Mouse (Mus musculus): Measurements from ENCODE around the gene Creb3l2.
A peak's percentile ranks its signal among the peaks of the same experiment; 100 is the strongest.

Gene Creb3l2

GRCm38 (mm10) chr6:37325906-37326602 lies 115.9 kb downstream of the Creb3l2 start:
- DNase-seq (ENCODE audit: low spot score) = no peak

- DNase-seq (ENCODE audit: low spot score) = no peak
Measured at GRCm38 (mm10) chr6:37325076-37325475, 116.9 kb downstream of the Creb3l2 start.

- DNase-seq (ENCODE audit: low spot score) = no peak
Measured at GRCm38 (mm10) chr6:37322641-37323040, 119.3 kb downstream of the Creb3l2 start.

- peak; percentile 71 for DNase-seq (ENCODE audit: low spot score)
Measured at GRCm38 (mm10) chr6:37322088-37322487, 119.9 kb downstream of the Creb3l2 start.

GRCm38 (mm10) chr6:37317904-37318303 lies 124.0 kb downstream of the Creb3l2 start:
- DNase-seq (ENCODE audit: low spot score) = no peak

GRCm38 (mm10) chr6:37315440-37315839 lies 126.5 kb downstream of the Creb3l2 start:
- no peak for DNase-seq (ENCODE audit: low spot score)

- no peak for DNase-seq (ENCODE audit: low spot score)
Measured at GRCm38 (mm10) chr6:37310601-37311000, 131.3 kb downstream of the Creb3l2 start.

GRCm38 (mm10) chr6:37306616-37307015 lies 135.3 kb downstream of the Creb3l2 start:
- no peak for DNase-seq (ENCODE audit: low spot score)

- no peak for DNase-seq (ENCODE audit: low spot score)
Measured at GRCm38 (mm10) chr6:37300492-37300891, 141.5 kb downstream of the Creb3l2 start.

- DNase-seq (ENCODE audit: low spot score) = peak; percentile 78
Measured at GRCm38 (mm10) chr6:37299562-37300390, 142.2 kb downstream of the Creb3l2 start, which contains the start of gene Dgki. Gene Dgki (minus strand): TSS chr6:37300184.

- no peak for DNase-seq (ENCODE audit: low spot score)
Measured at GRCm38 (mm10) chr6:37298982-37299381, 143.0 kb downstream of the Creb3l2 start.

- DNase-seq (ENCODE audit: low spot score) = no peak
Measured at GRCm38 (mm10) chr6:37297744-37298482, 144.0 kb downstream of the Creb3l2 start.

GRCm38 (mm10) chr6:37292068-37292467 lies 149.9 kb downstream of the Creb3l2 start:
- DNase-seq (ENCODE audit: low spot score) = no peak

- no peak for DNase-seq (ENCODE audit: low spot score)
Measured at GRCm38 (mm10) chr6:37291171-37291570, 150.8 kb downstream of the Creb3l2 start.

- DNase-seq (ENCODE audit: low spot score) = no peak
Measured at GRCm38 (mm10) chr6:37290691-37291090, 151.3 kb downstream of the Creb3l2 start.

- no peak for DNase-seq (ENCODE audit: low spot score)
Measured at GRCm38 (mm10) chr6:37286134-37286533, 155.8 kb downstream of the Creb3l2 start.

- no peak for DNase-seq (ENCODE audit: low spot score)
Measured at GRCm38 (mm10) chr6:37284879-37285278, 157.1 kb downstream of the Creb3l2 start.

GRCm38 (mm10) chr6:37283336-37283735 lies 158.6 kb downstream of the Creb3l2 start:
- DNase-seq (ENCODE audit: low spot score) = no peak

GRCm38 (mm10) chr6:37282659-37283058 lies 159.3 kb downstream of the Creb3l2 start:
- DNase-seq (ENCODE audit: low spot score) = no peak

Data from layer of hippocampus, adult 9-10 months (tissue).